Mouse (Mus musculus) CH12.LX (cell line): ENCODE data around the gene Ptges3l. TPM values are rescaled to one million over a fixed set of nuclear protein-coding genes. Genes with fewer than 3 reads are reported as not detected.

Experiments used
- DNase-seq: peaks from one replicate; pipeline ENCODE4 v3.0.0-alpha.2; 2013; ENCODE audit errors: extremely low read depth
- H3K27ac ChIP-seq: 2 replicates; pipeline ENCODE4 v1.5.1; 2012; ENCODE audit warnings: low read depth, mild to moderate bottlenecking, control low read depth, moderate library complexity; ENCODE audit not compliant: insufficient read depth
- H3K27me3 ChIP-seq: replicated peaks from 2 replicates; pipeline ENCODE3; 2012; ENCODE audit warnings: inconsistent platforms
- H3K36me3 ChIP-seq, 2 experiments: replicated peaks in 1 of 2; 2 replicates each; pipeline versions ENCODE3 to v1.6.1; 2012; ENCODE audit warnings: inconsistent platforms in 1 of 2, low read length in 1 of 2, mild to moderate bottlenecking in 1 of 2, mixed read lengths in 1 of 2, moderate library complexity in 1 of 2; ENCODE audit not compliant: control insufficient read depth in 1 of 2, insufficient read depth in 1 of 2
- H3K4me1 ChIP-seq, 2 experiments: 2 replicates each; pipeline ENCODE4 v1.6.1; 2012; ENCODE audit warnings: inconsistent platforms in 1 of 2, moderate library complexity in 1 of 2; ENCODE audit not compliant: insufficient read depth in 2 of 2, control insufficient read depth in 1 of 2
- H3K4me2 ChIP-seq: 2 replicates; pipeline ENCODE4 v1.6.1; 2012; ENCODE audit warnings: low read depth, mild to moderate bottlenecking, control low read depth; ENCODE audit not compliant: poor library complexity, insufficient read depth, severe bottlenecking
- H3K4me3 ChIP-seq, 3 experiments: fragments of 150-350 bp in 1 of 3; sonication (generic) in 1 of 3; replicated peaks in 1 of 3; 2 replicates each; pipeline versions ENCODE3 to v1.5.1; 2011 to 2012; ENCODE audit warnings: low read depth in 2 of 3, low read length in 2 of 3, mild to moderate bottlenecking in 2 of 3, moderate library complexity in 2 of 3, control low read depth in 1 of 3, improper control_type of control experiment in 1 of 3, inconsistent platforms in 1 of 3, mixed read lengths in 1 of 3; ENCODE audit not compliant: poor library complexity in 1 of 3
- H3K79me2 ChIP-seq: replicated peaks from 2 replicates; pipeline ENCODE4 v1.6.1; 2012; ENCODE audit warnings: mild to moderate bottlenecking, moderate library complexity; ENCODE audit not compliant: control insufficient read depth, poor library complexity, insufficient read depth, severe bottlenecking; ENCODE audit errors: extremely low read depth
- H3K9ac ChIP-seq: 2 replicates; pipeline ENCODE4 v1.6.1; 2012; ENCODE audit warnings: low read depth, mild to moderate bottlenecking, control low read depth, moderate library complexity; ENCODE audit not compliant: insufficient read depth
- H3K9me3 ChIP-seq: replicated peaks from 2 replicates; pipeline ENCODE3; 2012; ENCODE audit warnings: low read length, inconsistent platforms, mixed read lengths
- BHLHE40 ChIP-seq: IDR thresholded peaks from 2 replicates; pipeline ENCODE4 v1.6.1; 2011; ENCODE audit warnings: mild to moderate bottlenecking, low read depth, low read length, improper control_type of control experiment
- CHD1 ChIP-seq: IDR thresholded peaks from 2 replicates; pipeline ENCODE4 v1.6.1; 2012; ENCODE audit warnings: low read depth, low read length, improper control_type of control experiment, inconsistent platforms
- CHD2 ChIP-seq: IDR thresholded peaks from 2 replicates; pipeline ENCODE4 v1.6.1; 2011; ENCODE audit warnings: low read length, improper control_type of control experiment
- ELF1 ChIP-seq: IDR thresholded peaks from 2 replicates; pipeline ENCODE4 v1.6.1; 2014; ENCODE audit warnings: low read depth, mild to moderate bottlenecking, inconsistent platforms, low read length, improper control_type of control experiment
- ETS1 ChIP-seq: conservative IDR thresholded peaks from 2 replicates; pipeline ENCODE4 v1.6.1; 2012; ENCODE audit warnings: low read depth, mild to moderate bottlenecking, inconsistent platforms, low read length, improper control_type of control experiment, moderate library complexity
- HCFC1 ChIP-seq: IDR thresholded peaks from 2 replicates; pipeline ENCODE4 v1.6.1; 2012; ENCODE audit warnings: low read depth, mild to moderate bottlenecking, inconsistent platforms, low read length, improper control_type of control experiment
- IRF4 ChIP-seq: IDR thresholded peaks from 2 replicates; pipeline ENCODE4 v1.6.1; 2014; ENCODE audit warnings: low read depth, mild to moderate bottlenecking, inconsistent platforms, low read length, improper control_type of control experiment
- JUN ChIP-seq: IDR thresholded peaks from 2 replicates; pipeline ENCODE4 v1.6.1; 2011; ENCODE audit warnings: low read depth, mild to moderate bottlenecking, low read length, improper control_type of control experiment, moderate library complexity; ENCODE audit not compliant: insufficient read depth
- KAT2A ChIP-seq: IDR thresholded peaks from 2 replicates; pipeline ENCODE4 v1.6.1; 2012; ENCODE audit warnings: low read length, improper control_type of control experiment, inconsistent platforms; ENCODE audit not compliant: insufficient replicate concordance
- MAX ChIP-seq: IDR thresholded peaks from 2 replicates; pipeline ENCODE4 v1.6.1; 2011; ENCODE audit warnings: low read length, improper control_type of control experiment
- MAZ ChIP-seq: IDR thresholded peaks from 2 replicates; pipeline ENCODE4 v1.6.1; 2012; ENCODE audit warnings: low read depth, mild to moderate bottlenecking, inconsistent platforms, low read length, improper control_type of control experiment, moderate library complexity
- MEF2A ChIP-seq: IDR thresholded peaks from 2 replicates; pipeline ENCODE4 v1.6.1; 2014; ENCODE audit warnings: low read depth, mild to moderate bottlenecking, inconsistent platforms, low read length, improper control_type of control experiment, borderline replicate concordance
- MXI1 ChIP-seq: IDR thresholded peaks from 2 replicates; pipeline ENCODE4 v1.6.1; 2011; ENCODE audit warnings: mild to moderate bottlenecking, low read depth, low read length, improper control_type of control experiment
- POLR2A ChIP-seq: IDR thresholded peaks from 2 replicates; pipeline ENCODE4 v1.6.1; 2011; ENCODE audit warnings: low read depth, mild to moderate bottlenecking, improper control_type of control experiment, low read length
- POLR2AphosphoS2 ChIP-seq: IDR thresholded peaks from 2 replicates; pipeline ENCODE4 v1.6.1; 2011; ENCODE audit warnings: low read depth, low read length, improper control_type of control experiment
- SIN3A ChIP-seq: IDR thresholded peaks from 2 replicates; pipeline ENCODE4 v1.6.1; 2012; ENCODE audit warnings: low read length, improper control_type of control experiment, inconsistent platforms
- TBP ChIP-seq: conservative IDR thresholded peaks from 2 replicates; pipeline ENCODE4 v1.6.1; 2011; ENCODE audit warnings: low read depth, low read length, improper control_type of control experiment
- TCF12 ChIP-seq: IDR thresholded peaks from 2 replicates; pipeline ENCODE4 v1.6.1; 2014; ENCODE audit warnings: low read depth, mild to moderate bottlenecking, inconsistent platforms, low read length, improper control_type of control experiment
- USF1 ChIP-seq: IDR thresholded peaks from 2 replicates; pipeline ENCODE4 v1.6.1; 2014; ENCODE audit warnings: low read depth, mild to moderate bottlenecking, inconsistent platforms, low read length, improper control_type of control experiment
- USF2 ChIP-seq: conservative IDR thresholded peaks from 2 replicates; pipeline ENCODE4 v1.6.1; 2011; ENCODE audit warnings: low read depth, low read length, improper control_type of control experiment
- ZKSCAN1 ChIP-seq: IDR thresholded peaks from 2 replicates; pipeline ENCODE4 v1.6.1; 2012; ENCODE audit warnings: low read depth, inconsistent platforms, low read length, improper control_type of control experiment, borderline replicate concordance
- ZMIZ1 ChIP-seq: IDR thresholded peaks from 2 replicates; pipeline ENCODE4 v1.6.1; 2012; ENCODE audit warnings: low read depth, mild to moderate bottlenecking, inconsistent platforms, low read length, improper control_type of control experiment
- ZNF384 ChIP-seq: IDR thresholded peaks from 2 replicates; pipeline ENCODE4 v1.6.1; 2012; ENCODE audit warnings: low read depth, low read length, improper control_type of control experiment, inconsistent platforms
- dilution Hi-C: fragments of 300-500 bp; cut with MboI; formaldehyde crosslinking; loops from 2 replicates; pipeline ENCODE4 v1.14.3; 2020; ENCODE audit warnings: low sequenced_read_pairs; ENCODE audit not compliant: extremely low pct_unique_long_range_greater_than_20kb, extremely low pct_ligation_motif_present
- in situ Hi-C: fragments of 300-500 bp; cut with MboI; formaldehyde crosslinking; loops from 3 replicates; pipeline ENCODE4 v1.14.3; 2019; ENCODE audit warnings: low sequenced_read_pairs, low pct_ligation_motif_present, low pct_unique_long_range_greater_than_20kb, mixed read lengths
- polyA plus RNA-seq: library from polyadenylated mRNA; unstranded; fragments of >175 nt; gene quantifications from 2 replicates; pipeline ENCODE4 v1.2.1, GENCODE M21; 2012; ENCODE audit warnings: low read depth; ENCODE audit not compliant: insufficient read length
- total RNA-seq, 2 experiments: library from RNA; depleted of rRNA; stranded (reverse); fragments of 300-350 nt in 1 of 2; fragments of >200 nt in 1 of 2; gene quantifications; 2 replicates each; pipeline ENCODE4 v1.2.3; 2012 to 2014

Ptges3l gene
- total and polyA plus RNA-seq, 3 experiments, result 1.9 to 3.0 (median 2.4) TPM

DNA sequence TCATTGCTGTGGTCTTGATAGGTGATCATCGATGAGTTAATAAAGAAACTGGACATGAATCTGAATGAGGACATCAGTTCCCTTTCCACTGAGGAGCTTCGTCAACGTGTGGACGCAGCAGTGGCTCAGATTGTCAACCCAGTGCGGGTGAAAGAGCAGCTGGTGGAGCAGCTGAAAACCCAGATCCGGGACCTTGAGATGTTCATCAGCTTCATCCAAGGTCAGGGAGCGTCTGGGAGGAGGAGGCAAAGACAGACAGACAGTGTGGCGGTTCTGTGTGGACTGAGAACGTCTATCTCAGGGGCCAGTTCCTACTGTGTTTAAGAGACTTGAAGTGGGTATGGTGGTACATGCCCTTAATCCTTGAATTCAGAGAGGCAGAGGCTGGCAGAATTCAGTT lies 6.2 kb upstream of the Ptges3l start:
- no peak overlapping the region for H3K27ac ChIP-seq
- dilution Hi-C loops, result no loop called here
- H3K4me2 ChIP-seq, result no peak overlapping the region
- H3K36me3 ChIP-seq, result peaks cover 56 to 82% of the 10 kb centered on the region in 2 experiments
- peaks cover 2% of the 10 kb centered on the region for H3K9me3 ChIP-seq
- H3K79me2 ChIP-seq, result peaks cover 3% of the 10 kb centered on the region; the same call in 1 of the 2 replicates
- no peak overlapping the region for H3K9ac ChIP-seq
- peaks cover 3 to 11% of the 10 kb centered on the region in 2 experiments; a peak in 2 of 4 replicates for H3K4me1 ChIP-seq
- TF ChIP-seq ELF1, result no peak
- TF ChIP-seq KAT2A, result no peak
- TF ChIP-seq MAZ, result no peak
- no peak for TF ChIP-seq USF2
- no peak for TF ChIP-seq MAX
- TF ChIP-seq MEF2A, result no peak
- TF ChIP-seq JUN, result no peak
- no peak for TF ChIP-seq CHD2
- TF ChIP-seq ZMIZ1, result no peak
- TF ChIP-seq POLR2AphosphoS2, result no peak
- TF ChIP-seq ETS1, result no peak
- no peak for TF ChIP-seq HCFC1
- no peak for TF ChIP-seq ZNF384
- no peak for TF ChIP-seq BHLHE40
- TF ChIP-seq ZKSCAN1, result no peak
- no peak for TF ChIP-seq TCF12
- no peak for TF ChIP-seq SIN3A
- no peak for TF ChIP-seq USF1
- no peak for TF ChIP-seq POLR2A
- TF ChIP-seq TBP, result no peak
- no peak for DNase-seq
- in situ Hi-C loops, result no loop called here
- H3K4me3 ChIP-seq, result no peak overlapping the region
- no peaks in the 10 kb centered on the region for H3K27me3 ChIP-seq

DNA sequence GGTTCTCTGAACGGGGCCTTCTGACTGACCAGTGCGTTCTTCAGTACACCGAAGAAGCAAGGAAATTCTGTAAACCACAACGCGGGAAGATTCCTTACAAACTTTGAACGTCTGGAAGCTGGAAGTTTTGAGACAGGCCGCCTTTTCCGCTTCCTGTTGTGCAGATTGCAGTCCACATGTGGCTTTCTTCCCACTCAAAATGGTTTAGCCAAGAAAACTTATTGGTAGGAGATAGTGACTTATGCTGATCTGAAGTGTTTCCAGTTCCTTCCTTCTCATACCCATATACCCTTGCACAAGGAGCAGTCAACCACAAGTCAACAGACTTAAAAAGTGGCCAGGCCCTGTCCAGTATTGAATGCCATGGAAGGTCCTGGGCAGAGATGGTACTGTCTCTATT lies 1.0 kb upstream of the Ptges3l start:
- Histone ChIP-seq H3K27ac (no peak overlapping the region), H3K9ac (peak overlapping the region; percentile 60; the same call in 1 of the 2 replicates), H3K36me3 (peaks cover 13 to 36% of the 10 kb centered on the region in 2 experiments), H3K4me2 (peak overlapping the region; percentile 70), H3K4me3 (peak overlapping the region; percentile 78 to 92 (median 80)), H3K9me3 (peaks cover 2% of the 10 kb centered on the region), H3K27me3 (no peaks in the 10 kb centered on the region), H3K4me1 (peaks cover 11 to 34% of the 10 kb centered on the region in 2 experiments), H3K79me2 (peaks cover 7% of the 10 kb centered on the region)
- TF ChIP-seq IRF4, result no peak
- peak; percentile 26; the same call in 1 of the 2 replicates for TF ChIP-seq MXI1
- TF ChIP-seq ZNF384, result no peak
- no peak for TF ChIP-seq CHD1
- dilution Hi-C loops (no loop called here), in situ Hi-C loops (no loop called here)
- DNase-seq, result no peak
